Mouse (Mus musculus) CH12.LX (cell line): ENCODE results near the gene Coro2b. TPM values are rescaled to one million over a fixed set of nuclear protein-coding genes. Genes with fewer than 3 reads are reported as not detected.

Experiments used
- DNase-seq: peaks from one replicate; pipeline ENCODE4 v3.0.0-alpha.2; 2013; ENCODE audit errors: extremely low read depth
- H3K27ac ChIP-seq: 2 replicates; pipeline ENCODE4 v1.5.1; 2012; ENCODE audit warnings: low read depth, mild to moderate bottlenecking, control low read depth, moderate library complexity; ENCODE audit not compliant: insufficient read depth
- H3K27me3 ChIP-seq: replicated peaks from 2 replicates; pipeline ENCODE3; 2012; ENCODE audit warnings: inconsistent platforms
- H3K36me3 ChIP-seq, 2 experiments: replicated peaks in 1 of 2; 2 replicates each; pipeline versions ENCODE3 to v1.6.1; 2012; ENCODE audit warnings: inconsistent platforms in 1 of 2, low read length in 1 of 2, mild to moderate bottlenecking in 1 of 2, mixed read lengths in 1 of 2, moderate library complexity in 1 of 2; ENCODE audit not compliant: control insufficient read depth in 1 of 2, insufficient read depth in 1 of 2
- H3K4me1 ChIP-seq, 2 experiments: 2 replicates each; pipeline ENCODE4 v1.6.1; 2012; ENCODE audit warnings: inconsistent platforms in 1 of 2, moderate library complexity in 1 of 2; ENCODE audit not compliant: insufficient read depth in 2 of 2, control insufficient read depth in 1 of 2
- H3K4me2 ChIP-seq: 2 replicates; pipeline ENCODE4 v1.6.1; 2012; ENCODE audit warnings: low read depth, mild to moderate bottlenecking, control low read depth; ENCODE audit not compliant: poor library complexity, insufficient read depth, severe bottlenecking
- H3K4me3 ChIP-seq, 3 experiments: fragments of 150-350 bp in 1 of 3; sonication (generic) in 1 of 3; replicated peaks in 1 of 3; 2 replicates each; pipeline versions ENCODE3 to v1.5.1; 2011 to 2012; ENCODE audit warnings: low read depth in 2 of 3, low read length in 2 of 3, mild to moderate bottlenecking in 2 of 3, moderate library complexity in 2 of 3, control low read depth in 1 of 3, improper control_type of control experiment in 1 of 3, inconsistent platforms in 1 of 3, mixed read lengths in 1 of 3; ENCODE audit not compliant: poor library complexity in 1 of 3
- H3K79me2 ChIP-seq: replicated peaks from 2 replicates; pipeline ENCODE4 v1.6.1; 2012; ENCODE audit warnings: mild to moderate bottlenecking, moderate library complexity; ENCODE audit not compliant: control insufficient read depth, poor library complexity, insufficient read depth, severe bottlenecking; ENCODE audit errors: extremely low read depth
- H3K9ac ChIP-seq: 2 replicates; pipeline ENCODE4 v1.6.1; 2012; ENCODE audit warnings: low read depth, mild to moderate bottlenecking, control low read depth, moderate library complexity; ENCODE audit not compliant: insufficient read depth
- H3K9me3 ChIP-seq: replicated peaks from 2 replicates; pipeline ENCODE3; 2012; ENCODE audit warnings: low read length, inconsistent platforms, mixed read lengths
- CTCF ChIP-seq, 2 experiments: IDR thresholded peaks in 1 of 2; conservative IDR thresholded peaks in 1 of 2; 2 replicates each; pipeline ENCODE4 v1.5.1; 2011 to 2012; ENCODE audit warnings: low read depth in 2 of 2, low read length in 2 of 2, improper control_type of control experiment in 1 of 2, inconsistent platforms in 1 of 2, mild to moderate bottlenecking in 1 of 2, moderate library complexity in 1 of 2
- E2F4 ChIP-seq: IDR thresholded peaks from 2 replicates; pipeline ENCODE4 v1.6.1; 2011; ENCODE audit warnings: low read depth, low read length, improper control_type of control experiment; ENCODE audit not compliant: insufficient replicate concordance
- ELF1 ChIP-seq: IDR thresholded peaks from 2 replicates; pipeline ENCODE4 v1.6.1; 2014; ENCODE audit warnings: low read depth, mild to moderate bottlenecking, inconsistent platforms, low read length, improper control_type of control experiment
- ETS1 ChIP-seq: conservative IDR thresholded peaks from 2 replicates; pipeline ENCODE4 v1.6.1; 2012; ENCODE audit warnings: low read depth, mild to moderate bottlenecking, inconsistent platforms, low read length, improper control_type of control experiment, moderate library complexity
- HCFC1 ChIP-seq: IDR thresholded peaks from 2 replicates; pipeline ENCODE4 v1.6.1; 2012; ENCODE audit warnings: low read depth, mild to moderate bottlenecking, inconsistent platforms, low read length, improper control_type of control experiment
- JUND ChIP-seq: conservative IDR thresholded peaks from 2 replicates; pipeline ENCODE4 v1.6.1; 2011; ENCODE audit warnings: low read depth, low read length, improper control_type of control experiment
- MAFK ChIP-seq: IDR thresholded peaks from 2 replicates; pipeline ENCODE4 v1.6.1; 2011; ENCODE audit warnings: low read length, improper control_type of control experiment; ENCODE audit not compliant: insufficient replicate concordance
- MEF2A ChIP-seq: IDR thresholded peaks from 2 replicates; pipeline ENCODE4 v1.6.1; 2014; ENCODE audit warnings: low read depth, mild to moderate bottlenecking, inconsistent platforms, low read length, improper control_type of control experiment, borderline replicate concordance
- NELFE ChIP-seq: IDR thresholded peaks from 2 replicates; pipeline ENCODE4 v1.6.1; 2011; ENCODE audit warnings: low read depth, low read length, improper control_type of control experiment
- NRF1 ChIP-seq: IDR thresholded peaks from 2 replicates; pipeline ENCODE4 v1.6.1; 2014; ENCODE audit warnings: low read depth, mild to moderate bottlenecking, inconsistent platforms, low read length, improper control_type of control experiment, moderate library complexity
- PAX5 ChIP-seq: IDR thresholded peaks from 2 replicates; pipeline ENCODE4 v1.6.1; 2012; ENCODE audit warnings: low read length, inconsistent platforms, mixed read lengths
- POLR2A ChIP-seq: IDR thresholded peaks from 2 replicates; pipeline ENCODE4 v1.6.1; 2011; ENCODE audit warnings: low read depth, mild to moderate bottlenecking, improper control_type of control experiment, low read length
- POLR2AphosphoS2 ChIP-seq: IDR thresholded peaks from 2 replicates; pipeline ENCODE4 v1.6.1; 2011; ENCODE audit warnings: low read depth, low read length, improper control_type of control experiment
- RAD21 ChIP-seq: IDR thresholded peaks from 2 replicates; pipeline ENCODE4 v1.6.1; 2011; ENCODE audit warnings: low read depth, mild to moderate bottlenecking, low read length, improper control_type of control experiment, moderate library complexity
- SIN3A ChIP-seq: IDR thresholded peaks from 2 replicates; pipeline ENCODE4 v1.6.1; 2012; ENCODE audit warnings: low read length, improper control_type of control experiment, inconsistent platforms
- SMC3 ChIP-seq: IDR thresholded peaks from 2 replicates; pipeline ENCODE4 v1.6.1; 2011; ENCODE audit warnings: low read depth, low read length, improper control_type of control experiment
- TCF12 ChIP-seq: IDR thresholded peaks from 2 replicates; pipeline ENCODE4 v1.6.1; 2014; ENCODE audit warnings: low read depth, mild to moderate bottlenecking, inconsistent platforms, low read length, improper control_type of control experiment
- UBTF ChIP-seq: IDR thresholded peaks from 2 replicates; pipeline ENCODE4 v1.6.1; 2012; ENCODE audit warnings: low read depth, mild to moderate bottlenecking, inconsistent platforms, low read length, improper control_type of control experiment, moderate library complexity
- USF1 ChIP-seq: IDR thresholded peaks from 2 replicates; pipeline ENCODE4 v1.6.1; 2014; ENCODE audit warnings: low read depth, mild to moderate bottlenecking, inconsistent platforms, low read length, improper control_type of control experiment
- USF2 ChIP-seq: conservative IDR thresholded peaks from 2 replicates; pipeline ENCODE4 v1.6.1; 2011; ENCODE audit warnings: low read depth, low read length, improper control_type of control experiment
- ZC3H11A ChIP-seq: IDR thresholded peaks from 2 replicates; pipeline ENCODE4 v1.6.1; 2012; ENCODE audit warnings: low read depth, mild to moderate bottlenecking, inconsistent platforms, low read length, improper control_type of control experiment
- ZKSCAN1 ChIP-seq: IDR thresholded peaks from 2 replicates; pipeline ENCODE4 v1.6.1; 2012; ENCODE audit warnings: low read depth, inconsistent platforms, low read length, improper control_type of control experiment, borderline replicate concordance
- ZMIZ1 ChIP-seq: IDR thresholded peaks from 2 replicates; pipeline ENCODE4 v1.6.1; 2012; ENCODE audit warnings: low read depth, mild to moderate bottlenecking, inconsistent platforms, low read length, improper control_type of control experiment
- dilution Hi-C: fragments of 300-500 bp; cut with MboI; formaldehyde crosslinking; loops from 2 replicates; pipeline ENCODE4 v1.14.3; 2020; ENCODE audit warnings: low sequenced_read_pairs; ENCODE audit not compliant: extremely low pct_unique_long_range_greater_than_20kb, extremely low pct_ligation_motif_present
- in situ Hi-C: fragments of 300-500 bp; cut with MboI; formaldehyde crosslinking; loops from 3 replicates; pipeline ENCODE4 v1.14.3; 2019; ENCODE audit warnings: low sequenced_read_pairs, low pct_ligation_motif_present, low pct_unique_long_range_greater_than_20kb, mixed read lengths
- polyA plus RNA-seq: library from polyadenylated mRNA; unstranded; fragments of >175 nt; gene quantifications from 2 replicates; pipeline ENCODE4 v1.2.1, GENCODE M21; 2012; ENCODE audit warnings: low read depth; ENCODE audit not compliant: insufficient read length
- total RNA-seq, 2 experiments: library from RNA; depleted of rRNA; stranded (reverse); fragments of 300-350 nt in 1 of 2; fragments of >200 nt in 1 of 2; gene quantifications; 2 replicates each; pipeline ENCODE4 v1.2.3; 2012 to 2014

Coro2b gene
- total and polyA plus RNA-seq, 3 experiments: 0.77 to 3.2 (median 0.85) TPM

DNA sequence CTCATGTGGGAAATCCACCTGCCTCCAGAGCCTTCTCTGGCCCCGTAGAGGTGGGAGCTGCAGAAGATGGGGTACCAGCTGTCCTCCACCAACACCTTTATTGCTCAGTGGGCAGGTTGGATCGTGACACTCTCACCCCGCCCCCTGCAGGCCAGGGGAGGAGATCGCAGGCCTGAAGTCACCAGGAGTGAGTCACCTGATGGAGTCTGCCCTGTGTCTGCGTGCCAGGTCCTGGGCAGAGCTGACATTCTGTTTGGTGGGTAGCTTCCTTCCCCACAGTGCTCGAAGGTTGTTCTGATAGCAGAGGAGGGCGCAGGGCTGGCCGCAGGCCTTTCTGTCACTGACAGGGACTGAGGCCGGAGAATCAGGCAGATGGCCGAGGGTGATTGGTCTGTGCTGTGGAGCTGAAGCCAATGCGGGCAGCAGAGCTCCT, 13.8 kb upstream of the Coro2b start (continued):
- TF ChIP-seq USF2 (no peak), ZMIZ1 (no peak), PAX5 (no peak), MAFK (no peak), POLR2AphosphoS2 (no peak), ZKSCAN1 (no peak), E2F4 (no peak), MEF2A (no peak), SIN3A (no peak)
- TF ChIP-seq, all 38 proteins: peak for 5

GRCm38 (mm10) chr9:62549809-62550208, 13.0 kb upstream of the Coro2b start:
- Histone ChIP-seq H3K4me2 (no peak overlapping the region), H3K36me3 (no peaks in the 10 kb centered on the region), H3K27me3 (peaks cover 2% of the 10 kb centered on the region), H3K4me1 (peaks cover 0 to 4% of the 10 kb centered on the region in 2 experiments; a peak in 1 of 4 replicates), H3K79me2 (no peaks in the 10 kb centered on the region), H3K9ac (no peak overlapping the region), H3K9me3 (no peaks in the 10 kb centered on the region), H3K27ac (no peak overlapping the region), H3K4me3 (no peak overlapping the region)
- peak; percentile 77 for DNase-seq
- in situ Hi-C loops (loop anchor here (5.0 to 25.0 kb wide), 3 partner anchors 78 to 513 kb away; partner anchors contain the start of gene Paqr5), dilution Hi-C loops (no loop called here)
- TF ChIP-seq ETS1: no peak
- no peak for TF ChIP-seq USF1
- TF ChIP-seq USF2: no peak
- TF ChIP-seq POLR2A: no peak
- no peak for TF ChIP-seq E2F4
- peak; percentile 94 for TF ChIP-seq ZC3H11A
- TF ChIP-seq SMC3: peak; percentile 98
- TF ChIP-seq CTCF (conservative IDR thresholded peaks at IDR 0.05 in 1 of 2, IDR thresholded peaks at IDR 0.05 in 1 of 2; ENCODE audit: low read depth in 2 of 2, low read length in 2 of 2): peak; percentile 82 to 96
- TF ChIP-seq NRF1: no peak
- TF ChIP-seq HCFC1: no peak
- TF ChIP-seq RAD21: peak; percentile 93
- TF ChIP-seq, all 38 proteins: peak for 4

DNA sequence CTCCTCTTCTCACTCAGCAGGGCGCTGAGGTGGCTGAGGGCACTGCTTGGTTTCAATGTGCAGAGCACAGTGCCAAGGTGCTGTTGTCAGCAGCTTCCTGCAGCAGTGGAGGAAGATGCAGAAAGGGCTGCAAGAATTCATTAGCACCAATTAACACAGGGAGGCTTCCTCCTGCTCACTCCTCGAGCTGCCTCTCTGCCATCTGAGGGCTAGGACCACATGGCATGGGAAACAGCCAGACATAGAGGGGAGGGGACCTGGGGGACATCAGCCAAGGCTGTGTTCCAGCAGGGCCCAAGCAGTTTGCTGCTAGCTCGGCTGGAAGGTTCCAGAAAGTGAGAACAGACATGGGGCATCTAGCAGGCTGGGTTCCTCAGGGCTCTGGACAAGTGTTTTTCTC, 10.6 kb upstream of the Coro2b start:
- in situ Hi-C loops (no loop called here), dilution Hi-C loops (no loop called here)
- H3K9ac ChIP-seq: no peak overlapping the region
- no peak overlapping the region for H3K27ac ChIP-seq
- H3K4me3 ChIP-seq: no peak overlapping the region
- no peaks in the 10 kb centered on the region for H3K36me3 ChIP-seq
- H3K27me3 ChIP-seq: no peaks in the 10 kb centered on the region
- TF ChIP-seq UBTF: no peak
- TF ChIP-seq JUND: no peak
- TF ChIP-seq SIN3A: no peak
- TF ChIP-seq NELFE: no peak
- TF ChIP-seq ZKSCAN1: no peak
- no peak for TF ChIP-seq ELF1
- TF ChIP-seq CTCF (conservative IDR thresholded peaks at IDR 0.05 in 1 of 2, IDR thresholded peaks at IDR 0.05 in 1 of 2; ENCODE audit: low read depth in 2 of 2, low read length in 2 of 2): no peak
- TF ChIP-seq HCFC1: no peak
- no peak for TF ChIP-seq POLR2AphosphoS2
- no peak for TF ChIP-seq PAX5
- TF ChIP-seq ZMIZ1: no peak
- no peak for TF ChIP-seq ETS1
- TF ChIP-seq USF1: no peak
- TF ChIP-seq ZC3H11A: no peak
- no peak for TF ChIP-seq TCF12
- H3K9me3 ChIP-seq: no peaks in the 10 kb centered on the region
- no peak overlapping the region for H3K4me2 ChIP-seq
- no peak for DNase-seq
- H3K4me1 ChIP-seq: no peaks in the 10 kb centered on the region
- H3K79me2 ChIP-seq: no peaks in the 10 kb centered on the region
